Mouse (Mus musculus): ENCODE measurements around the gene Scg3.
"Not testable (repeated sequence)": the region's sequence is repeated elsewhere in the genome, so short reads cannot be mapped to it uniquely, and the experiment has no call there.

The Scg3 gene

DNA sequence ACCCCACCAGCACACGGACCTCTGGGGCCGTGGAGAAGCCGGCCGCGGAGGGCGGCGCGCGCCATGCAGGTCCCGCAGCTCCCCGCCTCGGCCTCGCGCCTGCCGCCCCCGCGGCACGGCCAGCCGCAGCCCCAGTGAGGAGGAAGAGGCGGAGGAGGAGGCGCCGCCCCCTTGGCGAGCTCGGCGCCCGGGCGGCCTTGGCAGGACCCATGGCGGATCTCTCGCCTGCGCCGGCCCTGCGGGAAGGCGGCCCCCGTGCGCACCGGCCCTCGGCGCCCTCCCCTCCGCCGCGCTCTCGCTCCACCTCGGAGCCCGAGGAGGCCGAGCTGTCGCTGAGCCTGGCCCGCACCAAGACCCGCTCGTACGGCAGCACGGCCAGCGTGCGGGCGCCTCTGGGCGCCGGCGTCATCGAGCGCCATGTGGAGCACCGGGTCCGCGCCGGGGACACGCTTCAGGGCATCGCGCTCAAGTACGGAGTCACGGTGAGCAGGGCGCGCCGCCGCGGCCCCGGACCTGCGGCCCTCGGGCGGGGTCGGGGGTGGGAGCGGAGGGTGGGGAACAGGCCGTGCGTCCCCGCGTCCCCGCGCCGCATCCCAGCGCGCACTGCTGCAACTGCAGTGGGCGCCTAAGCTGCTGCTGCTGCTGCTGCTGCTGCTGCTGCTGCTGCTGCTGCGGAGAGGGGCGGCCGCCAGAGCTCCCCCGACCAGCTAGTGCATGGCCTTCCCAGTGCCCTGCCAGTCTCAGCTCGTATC is 58.1 kb downstream of the Scg3 start, which contains the start of gene Lysmd2:
Lysmd2 (plus strand) TSS at position 186 of the 752 bp plus-strand sequence.
- DNase-seq (ENCODE audit: low spot score in 2 of 2), result peak; percentile 61 to 64

DNA sequence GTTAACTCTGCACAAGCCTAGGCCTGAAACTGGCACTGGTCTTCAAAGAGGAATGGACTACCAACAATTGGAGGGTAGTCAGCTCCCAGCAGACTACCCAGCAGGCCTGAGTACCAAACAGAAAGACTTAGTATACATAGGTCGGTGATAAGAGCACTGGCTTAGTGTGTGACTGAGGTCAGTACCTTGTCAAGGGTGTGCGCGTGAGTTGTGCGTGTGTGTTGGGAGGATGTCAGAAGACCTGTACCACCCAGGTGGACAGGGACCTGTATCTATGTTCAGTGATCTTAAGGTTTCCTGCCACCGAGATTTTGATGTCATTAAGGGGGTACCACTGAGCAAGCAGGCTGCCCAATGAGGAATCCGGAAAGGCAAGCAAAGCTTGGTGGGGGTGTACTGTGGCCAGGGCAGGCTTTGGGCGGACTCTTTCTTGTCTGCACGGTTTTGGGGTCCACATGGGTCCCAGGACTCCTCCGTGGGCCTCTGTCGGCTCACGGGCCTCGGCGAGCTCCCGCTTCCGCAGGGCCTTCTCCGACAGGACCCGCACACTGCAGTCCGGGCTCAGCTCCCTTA is 58.8 kb downstream of the Scg3 start:
- DNase-seq (ENCODE audit: low spot score in 2 of 2), result no peak

DNA sequence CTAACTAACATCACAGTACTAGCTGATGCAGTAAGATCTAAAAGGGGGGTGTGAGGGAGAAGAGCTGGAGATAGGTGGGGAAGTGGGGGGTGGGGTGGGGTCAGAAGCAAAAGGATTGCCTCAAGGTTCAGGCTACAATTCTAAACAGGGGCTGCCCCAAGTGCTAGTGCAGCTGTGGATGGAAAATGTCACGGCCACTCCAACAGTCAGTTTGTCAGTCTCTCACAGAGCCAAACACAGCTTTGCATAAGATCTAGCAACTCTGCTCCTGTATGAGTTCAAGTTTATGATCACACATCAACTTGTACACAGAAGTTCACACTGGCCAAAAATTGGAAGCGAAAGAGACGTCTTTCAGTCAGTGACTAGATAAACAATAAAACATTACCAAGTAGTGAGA is 62.4 kb downstream of the Scg3 start:
- DNase-seq (ENCODE audit: low spot score in 2 of 2), result no peak

DNA sequence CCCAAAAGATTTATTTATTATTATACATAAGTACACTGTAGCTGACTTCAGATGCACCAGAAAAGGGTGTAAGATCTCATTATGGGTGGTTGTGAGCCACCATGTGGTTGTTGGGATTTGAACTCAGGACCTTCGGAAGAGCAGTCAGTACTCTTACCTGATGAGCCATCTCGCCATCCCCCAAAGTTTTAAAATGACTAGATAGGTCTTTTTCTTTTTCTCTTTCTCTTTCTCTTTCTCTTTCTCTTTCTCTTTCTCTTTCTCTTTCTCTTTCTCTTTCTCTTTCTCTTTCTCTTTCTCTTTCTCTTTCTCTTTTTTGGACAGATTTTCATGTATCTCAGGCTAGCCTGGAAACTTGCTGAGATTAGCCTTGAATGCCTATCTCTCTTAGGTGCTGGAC is 64.1 kb downstream of the Scg3 start:
- DNase-seq (ENCODE audit: low spot score in 2 of 2), result not testable (repeated sequence)

DNA sequence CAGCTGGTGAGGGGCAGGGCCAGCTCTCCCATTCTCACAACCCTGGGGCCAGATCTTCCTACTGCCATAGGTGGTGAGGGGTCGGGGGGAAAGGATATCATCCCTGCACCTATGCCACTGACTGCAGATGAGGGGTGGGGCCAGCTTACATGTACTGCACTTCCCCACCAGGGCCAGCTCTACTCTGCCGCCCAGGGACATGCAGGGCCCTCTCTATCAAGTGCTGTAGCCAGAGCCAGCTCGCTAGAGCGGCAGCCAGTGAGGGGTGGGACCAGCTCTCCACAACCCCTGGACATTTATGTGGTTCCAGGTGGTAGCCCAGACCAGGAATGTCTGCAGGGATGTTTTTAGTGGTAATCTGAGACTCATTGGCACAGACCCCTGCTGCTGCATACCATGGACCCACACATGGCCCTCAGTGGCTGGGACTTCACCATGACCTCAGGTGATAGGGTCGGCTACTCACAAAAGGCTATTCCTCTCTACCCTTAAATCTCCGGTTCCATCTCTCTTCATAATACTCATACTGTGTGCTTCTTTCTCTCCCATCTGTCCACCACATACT is 64.9 kb downstream of the Scg3 start:
- DNase-seq (ENCODE audit: low spot score in 2 of 2), result no peak

DNA sequence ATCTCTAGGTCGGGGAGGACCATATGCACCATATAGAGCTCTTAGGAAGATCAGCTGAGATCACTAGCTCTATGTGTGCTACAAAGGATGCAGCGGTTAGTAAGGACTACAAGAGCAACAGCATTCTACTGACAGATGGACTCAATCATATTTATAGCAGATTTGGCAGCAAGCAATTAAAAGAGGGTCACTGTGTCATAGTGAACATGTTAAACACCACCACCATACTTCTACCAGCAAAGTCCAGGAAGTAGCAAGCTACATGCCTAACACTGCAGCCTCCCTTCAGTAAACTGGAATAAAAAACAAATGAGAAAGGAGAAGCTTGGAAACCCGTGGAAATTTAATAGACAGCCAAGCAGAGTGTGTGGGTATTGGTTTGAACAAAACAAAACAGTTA is 67.3 kb downstream of the Scg3 start:
- no peak for DNase-seq (ENCODE audit: low spot score in 2 of 2)

DNA sequence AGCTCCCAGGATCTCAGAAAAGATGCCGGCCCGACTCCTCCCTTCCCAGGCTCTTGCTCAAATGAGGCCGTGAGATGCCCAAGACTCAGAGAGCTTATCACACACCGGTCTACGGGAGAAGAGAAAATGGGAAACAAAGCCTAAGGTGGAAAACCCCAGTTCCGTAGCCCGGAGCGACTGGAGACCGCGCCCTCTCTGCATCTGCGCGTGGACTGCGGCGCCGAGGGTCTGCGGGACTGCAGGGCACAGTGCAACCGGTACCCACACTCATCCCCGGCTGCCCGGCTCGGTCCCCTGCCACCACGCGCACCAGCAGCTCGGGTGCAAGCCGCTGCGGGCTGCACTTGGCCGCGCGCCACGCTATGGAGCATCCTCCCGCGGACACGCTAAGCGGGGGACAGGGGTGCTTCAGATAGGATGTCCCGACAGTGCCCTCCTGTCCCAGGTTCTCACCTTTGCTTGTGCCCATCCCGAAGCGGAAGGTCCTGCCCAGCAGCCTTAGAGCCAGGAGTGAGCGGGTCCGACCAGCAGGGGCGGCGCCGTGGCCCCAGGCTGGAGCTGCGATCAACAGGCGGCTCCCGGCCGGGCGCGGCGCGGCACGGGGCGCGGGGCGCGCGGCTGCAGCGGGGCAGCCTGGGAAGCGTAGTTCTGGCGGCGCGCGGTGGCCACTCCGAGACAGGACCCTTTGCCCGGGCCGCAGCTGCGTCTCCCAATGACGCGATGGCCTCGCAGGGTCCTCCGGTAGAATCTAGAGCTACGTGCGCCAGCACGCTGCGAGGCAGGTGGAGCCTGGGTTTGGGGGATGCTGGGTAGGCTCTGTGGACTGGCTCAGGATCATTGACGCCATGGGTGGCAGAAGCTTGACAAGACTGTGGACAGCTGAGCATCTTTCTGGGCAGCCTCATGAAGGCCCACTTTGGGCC is 73.0 kb downstream of the Scg3 start, which contains the start of gene Tmod2:
Tmod2 (minus strand) TSS at position 755 of the 923 bp plus-strand sequence.
- peak; percentile 71 to 83 for DNase-seq (ENCODE audit: low spot score in 2 of 2)

DNA sequence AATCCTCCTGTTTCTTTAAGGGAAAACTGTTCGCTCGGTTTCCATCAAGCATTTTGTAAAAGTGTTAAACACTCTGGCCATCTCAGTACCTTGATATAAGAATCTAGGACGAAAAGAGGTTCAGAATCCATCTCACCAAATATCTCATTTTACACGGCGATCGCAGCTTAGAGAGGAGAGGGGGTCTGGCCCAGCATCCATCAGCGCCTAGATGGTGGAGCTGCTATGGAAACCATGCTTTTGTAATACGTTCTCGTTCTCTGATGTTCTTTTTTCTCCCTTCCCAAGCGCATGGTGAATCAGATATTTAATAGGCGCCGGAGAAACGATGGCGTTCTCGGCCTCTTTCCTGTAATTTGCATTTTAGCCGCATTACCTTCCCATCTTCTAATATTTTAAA is 73.9 kb downstream of the Scg3 start:
- no peak for DNase-seq (ENCODE audit: low spot score in 2 of 2)

DNA sequence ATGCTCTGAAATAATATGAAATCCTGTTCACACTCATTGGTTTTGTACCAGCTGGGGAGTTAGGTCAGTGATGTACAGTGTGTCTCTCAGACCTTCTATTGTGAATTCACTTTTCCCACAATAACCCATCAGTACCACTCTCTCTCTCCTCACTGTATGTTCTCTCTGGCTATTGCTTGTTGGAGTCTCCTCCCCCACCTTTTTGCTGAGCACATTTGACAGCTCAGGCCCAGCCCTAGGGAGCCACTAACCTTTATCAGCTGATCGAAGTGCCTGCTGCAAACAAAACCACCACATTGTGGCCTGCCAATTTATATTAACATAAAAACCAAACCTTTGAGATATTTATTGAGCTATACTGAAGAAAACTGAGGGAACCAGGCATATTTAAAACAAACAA is 74.4 kb downstream of the Scg3 start:
- DNase-seq (ENCODE audit: low spot score in 2 of 2), result no peak

DNA sequence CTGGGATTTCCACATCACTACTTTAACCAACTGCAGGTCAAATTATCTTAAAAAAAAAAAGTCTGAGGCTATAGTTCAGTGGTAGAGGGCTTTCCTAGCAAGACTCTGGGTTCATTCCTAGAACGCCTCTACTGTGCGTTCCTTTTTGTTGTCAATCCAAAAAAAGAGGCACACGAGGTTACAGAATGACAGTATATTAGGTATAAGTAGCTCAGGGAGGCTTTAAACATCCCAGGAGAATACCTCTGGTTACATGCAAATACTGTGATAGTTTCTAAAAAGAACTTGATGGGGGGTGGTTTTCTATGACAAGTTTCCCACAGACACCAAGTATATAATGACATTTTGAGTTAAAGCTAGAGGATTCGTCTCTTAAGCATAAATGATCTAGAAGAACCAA is 76.4 kb downstream of the Scg3 start:
- no peak for DNase-seq (ENCODE audit: low spot score in 2 of 2)

DNA sequence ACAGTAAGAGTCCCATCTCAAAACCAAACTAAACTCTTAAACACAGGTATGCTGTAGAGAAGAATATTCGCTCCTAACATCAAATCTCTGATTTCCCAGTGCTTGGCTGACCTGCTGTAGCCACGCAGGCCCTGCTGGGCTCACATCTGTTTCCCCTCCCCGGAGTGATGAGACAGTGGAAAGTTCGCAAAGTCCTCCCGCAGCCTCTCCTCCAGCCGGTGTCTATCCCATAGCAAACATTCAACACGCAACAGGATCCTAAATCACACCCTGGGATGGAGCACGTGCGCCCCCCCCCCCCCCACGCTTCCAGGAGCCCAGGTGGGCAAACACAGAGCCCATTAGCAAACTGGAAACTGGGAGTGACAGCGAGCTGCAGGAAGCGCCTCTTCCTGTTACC is 82.3 kb downstream of the Scg3 start:
- no peak for DNase-seq (ENCODE audit: low spot score in 2 of 2)

DNA sequence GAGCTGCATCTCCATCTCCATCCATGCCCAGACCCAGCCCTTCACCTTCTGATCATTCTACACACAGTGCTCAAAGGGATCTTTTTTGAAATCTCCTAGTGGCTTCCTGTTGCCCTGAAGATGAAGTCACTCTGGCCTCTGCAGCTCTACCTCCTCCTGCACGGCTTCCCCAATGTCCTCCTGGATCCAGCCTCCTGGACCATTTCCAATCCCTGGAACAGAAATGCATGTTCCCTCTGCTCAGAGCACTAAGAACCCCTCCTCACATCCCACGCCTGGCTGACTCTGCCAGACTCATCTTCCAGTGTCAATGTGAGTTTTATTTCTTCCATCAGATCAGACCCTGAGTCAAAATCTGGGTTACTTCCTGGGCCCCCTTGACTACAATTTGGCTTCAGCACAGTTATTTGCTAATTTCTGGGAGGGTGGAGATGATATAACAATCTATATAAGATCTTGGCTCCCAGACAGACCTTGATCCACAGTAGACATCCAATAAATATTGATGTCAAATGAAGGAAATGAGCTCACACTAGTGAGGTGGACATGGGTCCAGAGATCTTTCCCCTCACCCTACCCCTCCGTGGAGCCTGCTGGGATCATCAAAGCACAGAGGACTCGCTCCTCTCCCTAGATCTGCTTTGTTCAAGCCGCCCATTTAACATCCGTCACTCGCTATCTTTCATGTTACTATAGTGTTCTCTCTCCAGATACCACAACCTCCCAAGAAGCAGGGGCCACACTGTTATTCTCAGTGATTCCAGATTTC is 83.5 kb downstream of the Scg3 start:
- peak in 1 of 2 experiments; percentile 43 for DNase-seq (ENCODE audit: low spot score in 2 of 2)

DNA sequence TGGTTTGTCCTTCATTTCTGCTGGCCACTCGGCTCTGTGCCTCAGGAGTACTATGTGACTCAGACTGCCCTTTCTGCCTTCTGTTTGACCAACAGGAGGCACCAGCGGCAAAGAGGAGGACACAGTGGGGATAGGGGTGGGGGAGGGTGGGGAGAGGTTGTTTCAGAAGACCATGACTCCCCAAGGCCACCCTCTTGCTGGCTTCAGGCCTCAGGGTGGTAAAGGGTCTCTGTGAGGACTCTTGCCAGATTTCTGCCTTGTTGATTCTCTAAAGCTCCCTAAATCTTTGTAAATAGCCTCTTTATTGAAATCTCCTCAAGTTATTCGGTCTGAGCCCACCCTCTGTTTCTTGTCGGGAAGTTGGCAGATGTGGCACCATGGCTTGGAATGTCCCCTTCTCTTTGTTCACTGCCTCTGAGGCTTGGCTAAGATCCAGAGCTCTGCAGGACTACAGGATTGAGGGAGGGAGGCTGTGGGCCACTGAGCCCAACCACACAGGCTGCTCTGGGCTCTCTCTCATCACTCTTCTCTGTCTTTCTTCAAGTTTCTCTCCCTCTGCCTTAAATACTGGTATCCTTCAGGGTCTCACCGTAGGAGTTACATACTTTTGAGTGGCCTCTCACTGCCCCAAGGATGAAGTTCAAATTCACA is 84.5 kb downstream of the Scg3 start:
- DNase-seq (ENCODE audit: low spot score in 2 of 2), result peak; percentile 36 to 37

DNA sequence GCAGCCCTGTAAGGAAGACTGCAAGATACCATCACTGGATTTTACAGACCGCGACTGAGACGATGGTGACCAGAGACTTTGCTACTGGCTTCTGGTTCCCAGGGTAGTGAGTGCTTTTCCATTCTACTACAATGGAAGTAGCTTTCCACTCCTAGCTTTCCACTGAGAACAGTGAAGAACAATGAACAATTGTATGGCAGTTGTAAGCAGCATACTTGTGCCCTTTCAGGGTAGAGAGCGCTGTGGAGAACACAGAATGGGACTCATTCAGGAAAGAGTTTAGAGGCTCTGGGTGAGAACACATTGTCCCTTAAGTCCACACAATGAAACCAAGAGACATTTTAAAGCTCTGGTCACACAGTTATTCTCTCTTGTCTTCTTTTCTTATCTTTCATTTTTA is 86.3 kb downstream of the Scg3 start:
- no peak for DNase-seq (ENCODE audit: low spot score in 2 of 2)

DNA sequence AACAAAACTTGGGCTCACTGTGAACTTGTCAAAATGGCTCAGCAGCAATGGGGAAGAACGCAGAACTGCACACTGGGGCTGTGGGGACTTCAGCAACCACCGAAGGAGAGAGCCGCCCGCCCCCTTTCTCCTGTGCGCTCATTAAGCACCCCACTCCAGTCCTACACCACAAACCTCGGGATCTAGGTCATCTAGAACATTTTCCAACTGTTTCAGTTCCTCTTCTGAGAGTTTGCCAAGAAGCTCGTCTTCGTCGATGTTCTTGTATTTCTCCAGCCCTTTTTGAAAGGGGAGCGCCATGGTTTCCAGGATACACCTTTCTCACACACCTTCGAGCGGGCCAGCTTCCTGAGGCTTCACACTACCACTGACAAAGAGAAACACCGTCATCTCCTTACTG is 86.8 kb downstream of the Scg3 start:
- DNase-seq (ENCODE audit: low spot score in 2 of 2), result no peak

DNA sequence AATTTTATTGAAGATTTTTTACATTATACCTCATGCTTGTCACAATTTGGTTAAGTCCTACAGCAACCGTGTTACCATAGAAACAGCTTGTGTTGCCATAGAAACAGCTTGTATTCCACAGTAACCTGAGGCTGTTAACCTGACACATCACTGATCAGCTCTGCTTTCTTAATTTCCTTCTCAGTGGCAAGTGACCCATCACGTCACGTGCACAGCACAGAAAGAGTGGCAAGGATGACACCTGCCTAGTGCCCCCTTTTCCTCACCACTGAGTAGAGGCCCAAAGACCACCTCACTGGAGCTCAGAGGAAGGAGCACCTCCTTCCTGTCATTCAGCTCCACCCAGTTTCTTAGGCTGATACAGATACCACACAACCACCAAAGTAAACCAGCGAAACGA is 90.4 kb downstream of the Scg3 start:
- no peak for DNase-seq (ENCODE audit: low spot score in 2 of 2)

Data from right cerebral cortex, postnatal 36 days (tissue).